Mouse (Mus musculus): ENCODE measurements around the gene Rarres2. TPM values are rescaled to one million over a fixed set of nuclear protein-coding genes. Genes with fewer than 3 reads are reported as not detected.

Rarres2 gene
- polyA plus RNA-seq, 1 experiment from 2014 or later = 10.9 TPM

DNA sequence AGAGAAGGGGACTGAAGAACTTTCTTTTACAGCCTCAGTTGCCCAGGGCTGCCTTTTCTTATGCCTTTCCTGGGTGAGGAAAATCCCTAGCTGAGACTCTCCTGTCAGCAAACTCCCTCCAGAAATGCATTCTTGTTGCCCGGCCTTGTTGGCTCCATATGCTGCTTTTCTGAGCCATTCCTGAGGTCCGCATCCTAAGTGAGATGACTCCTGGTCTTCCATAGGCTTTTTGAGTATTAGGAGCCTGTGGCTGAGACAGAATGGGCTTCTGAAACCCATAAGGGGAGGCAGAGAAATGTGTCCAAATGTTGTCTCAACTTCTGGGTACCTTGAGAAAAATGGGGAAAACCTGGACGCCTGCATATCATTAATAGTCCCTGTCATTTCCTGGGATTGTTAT, 1.4 kb upstream of the Rarres2 start:
- Histone ChIP-seq H3K36me3 (peaks cover 12% of the 10 kb centered on the region), H3K4me3 (no peak overlapping the region), H3K9me3 (peaks cover 4% of the 10 kb centered on the region; the same call in 1 of the 2 replicates), H3K4me1 (peaks cover 15% of the 10 kb centered on the region), H3K9ac (no peak overlapping the region), H3K27ac (no peak overlapping the region), H3K27me3 (no peaks in the 10 kb centered on the region), H3K4me2 (replicated peaks) (no peak overlapping the region)
- WGBS = 61% methylated on average over 3 of the region's 3 CpGs
- no peak for ATAC-seq (ENCODE audit: low FRiP score, low read depth)

DNA sequence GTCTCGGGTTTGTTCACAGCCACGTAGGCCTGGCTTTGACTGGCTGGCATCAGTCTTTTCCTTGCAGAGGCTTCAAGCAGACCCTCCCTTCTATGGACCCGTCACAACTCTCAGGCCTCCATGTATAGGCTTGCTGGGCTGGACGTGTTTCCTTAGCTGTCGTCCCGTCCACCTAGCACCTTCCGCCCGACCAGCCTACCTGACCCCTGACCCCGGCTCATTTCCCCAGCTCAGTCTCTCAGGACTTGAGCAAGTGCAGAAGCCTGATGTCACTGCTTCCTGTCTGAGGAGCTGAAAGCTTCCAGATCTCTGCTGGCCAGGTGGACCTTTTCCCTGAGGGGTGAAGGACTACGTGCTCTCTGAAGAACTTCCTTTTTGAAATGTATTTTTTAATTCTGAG, 691 bp upstream of the Rarres2 start:
- Histone ChIP-seq H3K27me3 (no peaks in the 10 kb centered on the region), H3K9ac (no peak overlapping the region), H3K4me3 (no peak overlapping the region), H3K4me1 (peaks cover 20% of the 10 kb centered on the region), H3K27ac (0 out of 2 replicates have a peak overlapping the region, but pooled peaks have one; percentile 28), H3K36me3 (peaks cover 17% of the 10 kb centered on the region), H3K9me3 (peaks cover 4% of the 10 kb centered on the region; the same call in 1 of the 2 replicates), H3K4me2 (replicated peaks) (no peak overlapping the region)
- 18% methylated on average over 10 of the region's 10 CpGs for WGBS
- ATAC-seq (ENCODE audit: low FRiP score, low read depth) = no peak

DNA sequence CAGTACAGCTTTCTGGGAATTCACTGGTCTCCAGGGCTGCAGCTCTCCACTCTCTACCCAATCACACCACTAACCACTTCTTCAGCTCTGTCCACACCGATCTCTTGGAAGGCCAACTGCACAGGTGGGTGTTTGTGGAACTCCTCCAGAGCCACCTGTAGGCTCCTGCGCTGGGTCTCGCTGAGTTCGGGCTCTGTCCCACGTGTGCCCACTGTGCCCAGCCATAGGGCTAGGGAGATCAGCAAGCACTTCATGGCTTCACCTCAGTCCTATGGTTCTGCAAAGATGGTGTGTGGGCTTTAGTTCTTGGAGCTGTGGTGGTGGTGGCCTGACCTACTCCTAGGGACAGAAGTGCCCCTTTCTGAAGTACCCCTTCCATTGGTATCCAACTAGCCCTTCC, 575 bp downstream of the Rarres2 start:
- peaks cover 4% of the 10 kb centered on the region; the same call in 1 of the 2 replicates for H3K9me3 ChIP-seq
- H3K27me3 ChIP-seq = no peaks in the 10 kb centered on the region
- H3K4me3 ChIP-seq = no peak overlapping the region
- peaks cover 25% of the 10 kb centered on the region for H3K4me1 ChIP-seq
- ATAC-seq (ENCODE audit: low FRiP score, low read depth) = no peak
- peak overlapping the region; percentile 16; the same call in 1 of the 2 replicates for H3K4me2 ChIP-seq (replicated peaks)
- H3K27ac ChIP-seq = peak overlapping the region; percentile 44; the same call in 1 of the 2 replicates
- H3K36me3 ChIP-seq = peaks cover 21% of the 10 kb centered on the region
- no peak overlapping the region for H3K9ac ChIP-seq
- WGBS = 91% methylated on average over 5 of the region's 5 CpGs

DNA sequence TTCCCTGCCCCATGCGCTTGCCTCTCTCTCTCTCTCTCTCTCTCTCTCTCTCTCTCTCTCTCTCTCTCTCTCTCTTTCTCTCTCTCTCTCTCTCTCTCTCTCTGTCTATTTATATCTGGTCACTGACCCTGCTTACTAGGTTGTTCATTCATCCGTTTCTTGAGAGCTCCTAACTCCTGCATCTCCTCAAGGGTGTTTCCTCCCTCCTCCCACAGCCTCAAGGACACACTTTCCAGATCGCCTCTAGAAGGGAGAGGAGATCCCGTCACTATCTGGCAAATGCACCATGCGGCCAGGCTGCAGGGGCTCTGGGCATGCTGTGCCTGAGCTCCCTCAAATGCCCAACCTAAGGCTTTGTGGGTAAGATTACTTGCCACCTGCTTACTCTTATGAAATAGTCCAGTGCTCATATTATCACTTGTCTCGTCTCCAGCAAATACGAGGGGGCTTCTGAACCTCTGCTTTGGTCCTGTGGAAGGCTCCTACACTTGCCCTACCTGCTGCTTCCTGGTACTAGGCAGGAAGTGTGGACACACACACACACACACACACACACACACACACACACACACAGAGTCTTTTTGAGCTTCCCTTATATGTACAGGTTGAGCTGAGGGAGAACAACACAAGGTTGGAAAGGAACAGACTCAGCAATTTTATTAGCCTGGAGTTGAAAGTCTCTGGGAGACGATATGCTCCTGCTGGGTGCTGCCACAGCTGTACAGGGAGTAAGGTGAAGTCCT, 3.4 kb downstream of the Rarres2 start:
- H3K9me3 ChIP-seq = peaks cover 4% of the 10 kb centered on the region; the same call in 1 of the 2 replicates
- H3K4me1 ChIP-seq = peaks cover 39% of the 10 kb centered on the region
- H3K27ac ChIP-seq = no peak overlapping the region
- no peak overlapping the region for H3K4me3 ChIP-seq
- ATAC-seq (ENCODE audit: low FRiP score, low read depth) = no peak
- no peaks in the 10 kb centered on the region for H3K27me3 ChIP-seq
- no peak overlapping the region for H3K4me2 ChIP-seq (replicated peaks)
- no peak overlapping the region for H3K9ac ChIP-seq
- H3K36me3 ChIP-seq = peaks cover 30% of the 10 kb centered on the region
- 90% methylated on average over 7 of the region's 8 CpGs for WGBS

DNA sequence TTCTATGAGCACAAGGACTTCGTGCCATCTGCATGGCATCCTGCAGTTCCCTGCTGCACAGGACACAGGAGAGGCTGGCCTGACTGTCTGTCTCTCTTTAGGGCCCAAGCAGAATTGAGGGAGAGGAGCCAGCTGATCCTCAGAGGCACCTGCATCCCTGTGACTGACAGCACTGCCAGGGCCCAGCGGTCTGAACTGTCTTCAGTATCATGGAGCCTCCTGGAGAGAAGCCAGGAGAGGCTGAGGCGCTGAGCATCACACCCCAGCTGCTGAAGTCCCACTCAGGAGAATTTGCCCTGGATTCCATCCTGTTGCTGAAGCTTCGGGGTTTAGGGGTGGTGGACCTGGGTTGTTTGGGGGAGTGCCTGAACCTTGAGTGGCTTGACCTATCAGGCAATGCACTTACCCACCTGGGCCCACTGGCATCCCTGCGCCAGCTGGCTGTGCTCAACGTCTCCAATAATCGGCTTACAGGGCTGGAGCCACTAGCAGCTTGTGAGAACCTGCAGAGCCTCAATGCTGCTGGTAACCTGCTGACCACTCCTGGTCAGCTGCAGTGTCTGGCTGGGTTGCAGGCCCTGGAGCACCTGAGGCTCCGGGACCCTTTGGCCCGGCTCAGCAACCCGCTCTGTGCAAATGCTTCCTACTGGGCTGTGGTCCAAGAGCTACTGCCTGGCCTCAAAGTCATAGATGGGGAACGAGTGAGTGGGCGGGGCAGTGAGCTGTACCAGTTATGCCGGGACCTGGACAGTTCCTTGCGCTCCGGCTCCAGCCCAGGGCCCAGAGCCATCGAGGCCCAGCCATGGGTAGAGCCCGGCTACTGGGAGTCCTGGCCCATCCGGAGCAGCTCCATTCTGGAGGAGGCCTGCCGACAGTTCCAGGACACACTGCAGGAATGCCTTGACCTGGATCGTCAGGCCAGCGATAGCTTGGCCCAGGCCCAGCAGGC, 4.3 kb downstream of the Rarres2 start:
- ATAC-seq (ENCODE audit: low FRiP score, low read depth) = no peak
- Histone ChIP-seq H3K4me1 (peaks cover 38% of the 10 kb centered on the region), H3K4me3 (no peak overlapping the region), H3K9ac (no peak overlapping the region), H3K27me3 (no peaks in the 10 kb centered on the region), H3K9me3 (peaks cover 4% of the 10 kb centered on the region; the same call in 1 of the 2 replicates), H3K36me3 (peaks cover 38% of the 10 kb centered on the region), H3K27ac (no peak overlapping the region), H3K4me2 (replicated peaks) (no peak overlapping the region)
- 81% methylated on average over 21 of the region's 21 CpGs for WGBS

DNA sequence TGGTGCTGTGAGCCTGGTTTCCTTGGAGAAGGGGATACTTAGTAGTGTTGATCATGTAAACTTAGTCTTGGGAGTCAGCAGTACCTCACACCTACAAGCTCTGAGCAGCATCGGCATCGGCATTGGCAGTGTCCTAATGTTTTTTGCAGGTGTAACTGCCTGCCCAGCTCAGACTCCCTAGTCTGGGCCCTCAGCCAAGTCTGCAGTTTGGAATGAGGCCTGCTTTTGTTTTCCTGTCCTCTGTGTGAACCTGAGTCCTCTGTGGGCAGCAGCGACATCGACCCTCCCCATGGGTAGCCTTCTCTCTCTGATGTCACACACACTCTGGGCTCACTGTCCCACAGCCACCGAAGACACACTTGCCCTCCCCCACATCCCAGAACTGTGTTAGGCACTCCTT, 6.3 kb downstream of the Rarres2 start:
- H3K27ac ChIP-seq = 0 out of 2 replicates have a peak overlapping the region, but pooled peaks have one; percentile 22
- no peaks in the 10 kb centered on the region for H3K27me3 ChIP-seq
- H3K4me3 ChIP-seq = no peak overlapping the region
- H3K4me1 ChIP-seq = peaks cover 24% of the 10 kb centered on the region
- 35% methylated on average over 5 of the region's 5 CpGs for WGBS
- no peak overlapping the region; the same call in 1 of the 2 replicates for H3K9ac ChIP-seq
- no peak overlapping the region for H3K4me2 ChIP-seq (replicated peaks)
- peaks cover 4% of the 10 kb centered on the region; the same call in 1 of the 2 replicates for H3K9me3 ChIP-seq
- ATAC-seq (ENCODE audit: low FRiP score, low read depth) = peak; percentile 78
- peaks cover 38% of the 10 kb centered on the region for H3K36me3 ChIP-seq

DNA sequence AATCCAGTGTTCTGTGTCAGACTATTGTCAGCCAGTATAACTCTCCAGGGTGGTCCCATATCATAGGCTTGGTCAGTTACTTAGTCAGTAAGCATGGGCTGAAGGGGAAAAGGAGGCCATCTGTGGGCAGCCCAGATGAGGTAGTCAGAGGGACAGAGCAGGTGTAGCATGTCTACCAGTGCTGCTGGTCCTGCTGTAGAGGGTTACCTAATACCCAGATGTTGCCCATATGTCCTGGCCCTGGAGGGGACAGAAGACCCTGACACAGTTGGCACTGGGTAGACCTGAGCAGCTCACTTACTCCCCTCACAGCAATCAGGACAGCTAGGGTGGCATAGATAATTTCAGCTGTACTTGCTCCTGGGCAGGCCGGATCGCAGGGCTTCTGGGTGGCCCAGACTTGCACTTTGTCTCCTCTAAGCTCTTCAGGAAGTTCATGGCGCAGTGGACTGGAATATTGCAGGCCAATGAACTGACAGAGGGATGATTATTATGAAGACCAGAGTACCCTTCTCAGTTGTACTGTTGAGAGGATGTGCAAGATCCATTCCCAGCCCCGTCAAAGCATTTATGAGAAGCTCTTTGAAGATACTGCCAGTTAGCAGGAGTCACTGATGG, 6.8 kb downstream of the Rarres2 start:
- peaks cover 38% of the 10 kb centered on the region for H3K36me3 ChIP-seq
- H3K9me3 ChIP-seq = peaks cover 4% of the 10 kb centered on the region; the same call in 1 of the 2 replicates
- H3K4me2 ChIP-seq (replicated peaks) = no peak overlapping the region
- no peaks in the 10 kb centered on the region for H3K27me3 ChIP-seq
- H3K9ac ChIP-seq = no peak overlapping the region
- H3K4me3 ChIP-seq = no peak overlapping the region
- 80% methylated on average over 4 of the region's 4 CpGs for WGBS
- peaks cover 24% of the 10 kb centered on the region for H3K4me1 ChIP-seq
- no peak for ATAC-seq (ENCODE audit: low FRiP score, low read depth)
- H3K27ac ChIP-seq = 0 out of 2 replicates have a peak overlapping the region, but pooled peaks have one; percentile 22

DNA sequence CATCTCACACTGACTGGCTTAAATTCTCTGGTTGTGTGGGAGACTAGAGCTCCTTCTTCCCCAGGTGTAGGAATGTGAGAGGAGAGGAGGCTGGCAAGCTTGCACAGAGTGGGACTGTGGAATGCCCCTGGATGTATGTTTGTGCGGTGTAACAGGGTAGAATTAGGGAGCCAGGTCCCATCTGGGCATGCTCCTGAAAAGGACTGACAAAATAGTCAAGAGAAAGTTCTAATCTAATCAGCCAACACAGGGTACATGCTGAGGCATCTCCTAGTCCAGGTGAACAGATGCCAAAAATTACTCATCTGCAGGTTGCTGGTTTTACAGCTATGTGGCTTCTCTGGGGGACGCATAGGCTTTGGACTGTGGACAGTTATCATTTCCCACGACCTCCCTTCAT, 16.6 kb downstream of the Rarres2 start:
- Histone ChIP-seq H3K4me1 (peaks cover 15% of the 10 kb centered on the region), H3K4me2 (replicated peaks) (peak overlapping the region; percentile 79), H3K27me3 (no peaks in the 10 kb centered on the region), H3K27ac (peak overlapping the region; percentile 93; the same call in 1 of the 2 replicates), H3K36me3 (peaks cover 11% of the 10 kb centered on the region; the same call in 1 of the 2 replicates), H3K9ac (no peak overlapping the region), H3K4me3 (no peak overlapping the region), H3K9me3 (0 out of 2 replicates have a peak, but pooled peaks cover 3% of the 10 kb centered on the region)
- WGBS = 84% methylated on average over 3 of the region's 3 CpGs
- ATAC-seq (ENCODE audit: low FRiP score, low read depth) = no peak

DNA sequence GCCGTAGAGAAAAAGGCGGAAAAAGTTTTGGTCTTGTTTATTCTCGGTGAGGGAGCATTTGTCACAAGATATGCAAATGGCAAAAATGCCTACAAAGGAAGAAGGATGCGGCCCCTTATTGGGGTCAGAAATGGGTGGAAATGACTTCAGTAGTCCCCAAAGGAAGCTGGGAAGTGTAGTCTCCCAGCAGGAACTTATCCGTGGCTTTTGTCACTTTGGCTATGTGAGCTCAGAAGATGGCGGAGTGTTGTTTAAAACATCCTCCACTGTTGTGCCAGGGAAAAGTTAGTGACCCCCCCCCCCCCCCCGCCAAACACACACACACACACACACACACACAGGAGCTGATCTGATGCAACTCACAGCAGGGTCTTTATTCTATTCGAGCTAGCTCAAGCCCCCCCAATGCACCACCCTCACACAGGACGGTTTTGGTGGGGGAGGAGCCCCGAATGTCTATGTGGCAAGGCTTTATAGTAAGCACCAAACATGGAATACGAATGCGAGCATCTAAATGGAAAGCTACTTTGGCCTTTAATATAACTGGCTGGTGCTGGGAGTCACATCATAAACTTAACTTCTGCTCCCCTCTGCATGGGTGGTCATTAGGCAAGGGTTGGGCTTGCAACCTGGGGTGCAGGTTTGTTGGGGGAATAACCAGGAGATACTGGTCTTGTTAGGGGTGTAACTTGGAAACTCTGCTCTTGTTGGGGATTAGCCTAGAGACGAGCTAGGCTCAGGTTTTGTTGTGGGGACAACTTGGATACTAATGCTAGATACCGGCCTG, 17.3 kb downstream of the Rarres2 start:
- H3K9me3 ChIP-seq = 0 out of 2 replicates have a peak, but pooled peaks cover 3% of the 10 kb centered on the region
- ATAC-seq (ENCODE audit: low FRiP score, low read depth) = peak; percentile 84
- H3K36me3 ChIP-seq = peaks cover 8% of the 10 kb centered on the region; the same call in 1 of the 2 replicates
- peak overlapping the region; percentile 93 for H3K27ac ChIP-seq
- WGBS = 31% methylated on average over 14 of the region's 14 CpGs
- H3K27me3 ChIP-seq = no peaks in the 10 kb centered on the region
- H3K4me3 ChIP-seq = peak overlapping the region; percentile 55
- peak overlapping the region; percentile 79 for H3K4me2 ChIP-seq (replicated peaks)
- peak overlapping the region; percentile 71 for H3K9ac ChIP-seq
- peaks cover 15% of the 10 kb centered on the region for H3K4me1 ChIP-seq

DNA sequence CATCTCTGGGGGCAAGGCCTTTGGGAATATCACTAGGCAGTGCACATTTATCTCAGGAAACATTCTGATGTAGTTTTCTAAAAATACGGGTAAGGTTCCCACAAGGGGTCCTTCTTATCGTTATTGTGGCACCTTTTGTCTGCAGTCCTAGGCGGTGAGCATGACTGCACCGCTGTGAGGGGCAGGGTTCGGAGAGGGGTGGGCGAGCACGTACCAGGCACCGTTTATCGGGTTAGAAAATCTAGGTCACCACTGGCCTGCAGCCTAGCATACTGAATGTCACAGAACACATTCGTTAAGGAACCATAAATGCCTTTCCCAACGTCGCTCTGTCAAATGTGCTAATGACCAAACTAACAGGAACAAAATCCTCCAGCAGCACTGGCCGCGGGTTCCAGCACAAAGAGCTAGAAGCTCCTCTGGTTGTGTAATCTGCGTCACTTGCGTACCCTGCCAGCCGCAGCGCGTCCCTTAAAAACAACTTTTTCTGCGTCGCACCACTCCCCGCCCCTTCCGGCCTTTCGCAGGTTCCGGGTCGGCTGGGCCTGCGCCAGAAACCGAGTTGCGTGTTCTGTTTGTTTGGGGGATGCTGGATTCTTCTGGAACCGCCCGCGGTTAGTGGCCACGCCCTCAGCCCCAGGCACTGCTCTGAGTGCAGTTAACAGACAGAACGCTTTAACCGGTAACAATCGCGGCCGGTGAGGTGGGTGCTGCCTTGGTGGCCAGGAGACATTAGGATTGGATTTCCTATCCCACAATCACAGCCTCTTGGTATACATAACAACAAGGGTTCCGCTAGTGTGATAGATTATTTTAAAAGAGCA, 18.1 kb downstream of the Rarres2 start, which contains the start of gene Lrrc61:
Lrrc61 (plus strand) TSS at position 517 of the 824 bp plus-strand sequence.
- Histone ChIP-seq H3K36me3 (peaks cover 7% of the 10 kb centered on the region; the same call in 1 of the 2 replicates), H3K4me2 (replicated peaks) (peak within 1 kb of the TSS; percentile 79), H3K4me1 (peaks cover 15% of the 10 kb centered on the region), H3K9me3 (0 out of 2 replicates have a peak, but pooled peaks cover 3% of the 10 kb centered on the region), H3K27me3 (no peaks in the 10 kb centered on the region), H3K4me3 (peak within 1 kb of the TSS; percentile 55), H3K27ac (peak within 1 kb of the TSS; percentile 93), H3K9ac (peak within 1 kb of the TSS; percentile 71)
- WGBS = under 1% methylated on average over 39 of the region's 39 CpGs
- ATAC-seq (ENCODE audit: low FRiP score, low read depth) = peak; percentile 92

Data from limb, embryonic 13.5 days (tissue).